Mouse (Mus musculus): ENCODE data around the gene Gm9918.

- TF ChIP-seq CTCF (IDR thresholded peaks at IDR 0.05; ENCODE audit: low read depth) (no peak), EP300 (IDR thresholded peaks at IDR 0.05; ENCODE audit: low read depth) (no peak)
Measured at GRCm38 (mm10) chr15:102243229-102244190, 26.9 kb upstream of the Gm9918 start.
